ENCODE assay signal across 12 mouse cellular contexts in genomic region chr2:161339327-161340001, GRCm38 (mm10).
DNase-seq lines count a peak whose midpoint lies in the region; ATAC-seq and TF ChIP-seq lines count a peak whose summit lies in the region.
"Had no signal": no experiment of that assay in that cellular context is flagged by ENCODE, and none has a peak within 500 bp of the region (broad histone marks: within the 10 kb centered on the region; RNA-seq: fewer than 3 reads in every experiment).

No protein-coding gene starts in this region.

- H3K9me3 ChIP-seq in ES-Bruce4 (replicated peaks; ENCODE audit: control insufficient read depth, insufficient read depth, low read length, poor library complexity, severe bottlenecking) = no peaks in the 10 kb centered on the region
- no peaks in the 10 kb centered on the region for H3K9me3 ChIP-seq in hindbrain, embryonic 10.5 days
- H3K9me3 ChIP-seq in midbrain, embryonic 12.5 days = no peaks in the 10 kb centered on the region
- no peaks in the 10 kb centered on the region for H3K9me3 ChIP-seq in intestine, embryonic 15.5 days

- peak overlapping the region; percentile 47 for H3K27ac ChIP-seq in ES-Bruce4 (ENCODE audit: insufficient read depth, low read length)
- H3K27ac ChIP-seq in hindbrain, embryonic 10.5 days = peak overlapping the region; percentile 86
- peak overlapping the region; percentile 77 for H3K27ac ChIP-seq in midbrain, embryonic 12.5 days (replicated peaks)
- H3K27ac ChIP-seq in intestine, embryonic 15.5 days = no peak overlapping the region

- H3K27me3 ChIP-seq in ES-Bruce4 (ENCODE audit: control insufficient read depth, insufficient read depth, low read length, poor library complexity, severe bottlenecking) = no peaks in the 10 kb centered on the region
- H3K27me3 ChIP-seq in hindbrain, embryonic 10.5 days (ENCODE audit: insufficient read depth, poor library complexity, severe bottlenecking) = peaks cover 7% of the 10 kb centered on the region; the same call in 1 of the 2 replicates
- peaks cover 55% of the 10 kb centered on the region for H3K27me3 ChIP-seq in midbrain, embryonic 12.5 days
- no peaks in the 10 kb centered on the region for H3K27me3 ChIP-seq in intestine, embryonic 15.5 days (replicated peaks)
- H3K27me3 ChIP-seq: CH12.LX had no signal

- peak; percentile 55 for ATAC-seq in midbrain, embryonic 12.5 days (ENCODE audit: low FRiP score, low read depth)
- ATAC-seq in intestine, embryonic 15.5 days = no peak

- WGBS in hindbrain, embryonic 10.5 days = 5% methylated on average over 14 of the region's 14 CpGs
- WGBS in midbrain, embryonic 12.5 days = 2% methylated on average over 14 of the region's 14 CpGs
- WGBS in intestine, embryonic 15.5 days = 20% methylated on average over 14 of the region's 14 CpGs

- no peak for TF ChIP-seq CTCF in ES-Bruce4 (IDR thresholded peaks at IDR 0.05; ENCODE audit: low read depth, low read length)

- no peaks in the 10 kb centered on the region for H3K4me1 ChIP-seq in ES-Bruce4 (ENCODE audit: control insufficient read depth, insufficient read depth, low read length)
- peaks cover 56% of the 10 kb centered on the region for H3K4me1 ChIP-seq in hindbrain, embryonic 10.5 days (replicated peaks)
- H3K4me1 ChIP-seq in midbrain, embryonic 12.5 days = peaks cover 45% of the 10 kb centered on the region
- no peaks in the 10 kb centered on the region for H3K4me1 ChIP-seq in intestine, embryonic 15.5 days (replicated peaks)

- TF ChIP-seq EP300 in ES-Bruce4 (IDR thresholded peaks at IDR 0.05; ENCODE audit: insufficient read depth, low read depth, low read length) = peak; percentile 74; the same call in 1 of the 2 replicates

- peak overlapping the region; percentile 19 for H3K4me2 ChIP-seq in midbrain, embryonic 12.5 days (replicated peaks)
- H3K4me2 ChIP-seq in intestine, embryonic 15.5 days (replicated peaks) = no peak overlapping the region

- no peak overlapping the region for H3K4me3 ChIP-seq in ES-Bruce4 (ENCODE audit: low read depth, low read length)
- H3K4me3 ChIP-seq in hindbrain, embryonic 10.5 days = peak overlapping the region; percentile 23; the same call in 1 of the 2 replicates
- H3K4me3 ChIP-seq in midbrain, embryonic 12.5 days = no peak overlapping the region
- no peak overlapping the region for H3K4me3 ChIP-seq in intestine, embryonic 15.5 days (replicated peaks)

- no peaks in the 10 kb centered on the region for H3K36me3 ChIP-seq in ES-Bruce4 (ENCODE audit: control insufficient read depth, insufficient read depth, low read length, poor library complexity, severe bottlenecking)
- no peaks in the 10 kb centered on the region for H3K36me3 ChIP-seq in hindbrain, embryonic 10.5 days
- no peaks in the 10 kb centered on the region for H3K36me3 ChIP-seq in midbrain, embryonic 12.5 days
- H3K36me3 ChIP-seq in intestine, embryonic 15.5 days = no peaks in the 10 kb centered on the region

- DNase-seq in embryo, embryonic 11 days = peak; percentile 52
- peak; percentile 68 for DNase-seq in hindbrain, embryonic 10.5 days (ENCODE audit: low spot score)
- DNase-seq in urinary bladder, postnatal 36 days (ENCODE audit: low spot score in 2 of 2) = no peak
- DNase-seq in urinary bladder, postnatal 25 days (ENCODE audit: low spot score) = no peak
- DNase-seq in kidney, postnatal 36 days = no peak
- DNase-seq: adrenal gland, postnatal 14 days; cerebellum, postnatal 36 days; kidney, adult 9 months had no signal

- no peak overlapping the region for H3K9ac ChIP-seq in ES-Bruce4 (ENCODE audit: low read depth, poor library complexity, severe bottlenecking)
- H3K9ac ChIP-seq in midbrain, embryonic 12.5 days (replicated peaks) = no peak overlapping the region
- H3K9ac ChIP-seq in intestine, embryonic 15.5 days = no peak overlapping the region

- no peak for TF ChIP-seq POLR2A in ES-Bruce4 (IDR thresholded peaks at IDR 0.05; ENCODE audit: insufficient read depth, low read length)

Comparison
In these comparisons a context has a peak if more than half of its experiments do, and no peak if none do; other contexts are left out.
1. DNase-seq: peak in embryo, embryonic 11 days (single experiment) and hindbrain, embryonic 10.5 days (single experiment); none in urinary bladder, postnatal 36 days (0 of 2), urinary bladder, postnatal 25 days (single experiment) and kidney, postnatal 36 days (0 of 2).